Mouse (Mus musculus): ENCODE results near the gene Polr1d. TPM values are rescaled to one million over a fixed set of nuclear protein-coding genes. Genes with fewer than 3 reads are reported as not detected.

Gene Polr1d
- polyA plus RNA-seq, 1 experiment from 2014 or later: 97.6 TPM

GRCm38 (mm10) chr5:147051500-147052308 lies 25.1 kb upstream of the Polr1d start:
- H3K9me3 ChIP-seq (ENCODE audit: control insufficient read depth, low read length): no peaks in the 10 kb centered on the region
- no peaks in the 10 kb centered on the region for H3K36me3 ChIP-seq (ENCODE audit: control insufficient read depth, insufficient read depth, low read length)
- no peak overlapping the region for H3K27ac ChIP-seq (replicated peaks in 1 of 2; ENCODE audit: control insufficient read depth in 1 of 2, insufficient read depth in 1 of 2, low read depth in 2 of 2, low read length in 2 of 2)
- H3K27me3 ChIP-seq (ENCODE audit: control insufficient read depth, insufficient read depth, low read length): no peaks in the 10 kb centered on the region
- WGBS: 47% methylated on average over 29 of the region's 29 CpGs
- no peak overlapping the region for H3K4me3 ChIP-seq (ENCODE audit: control insufficient read depth in 1 of 2, insufficient read depth in 1 of 2, low read depth in 1 of 2, low read length in 2 of 2)
- peak overlapping the region; percentile 38 for H3K4me2 ChIP-seq (ENCODE audit: low read length)
- H3K9ac ChIP-seq (ENCODE audit: low read length): peak overlapping the region; percentile 32; the same call in 1 of the 2 replicates
- no peak for ATAC-seq (ENCODE audit: insufficient number of reproducible peaks, insufficient read depth, low FRiP score, low read depth)
- peaks cover 24 to 48% of the 10 kb centered on the region in 2 experiments for H3K4me1 ChIP-seq (ENCODE audit: control insufficient read depth in 2 of 2, insufficient read depth in 2 of 2, low read length in 2 of 2)

DNA sequence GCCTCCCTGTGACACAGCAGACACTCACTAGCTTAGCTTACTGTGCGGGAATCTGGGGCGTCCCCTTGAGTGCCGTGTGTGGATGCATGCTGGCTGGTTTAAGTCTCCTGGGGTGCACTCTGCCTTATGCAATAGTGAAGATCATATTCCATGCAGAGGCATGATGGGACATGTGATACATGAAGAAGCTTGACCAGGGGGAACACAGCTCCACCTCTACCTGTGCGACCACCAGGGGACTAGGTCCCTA lies 24.6 kb upstream of the Polr1d start:
- no peak overlapping the region; the same call in 1 of the 2 replicates for H3K9ac ChIP-seq (ENCODE audit: low read length)
- peaks cover 29 to 52% of the 10 kb centered on the region in 2 experiments for H3K4me1 ChIP-seq (ENCODE audit: control insufficient read depth in 2 of 2, insufficient read depth in 2 of 2, low read length in 2 of 2)
- whole genome bisulfite sequencing: 71% methylated on average over 4 of the region's 4 CpGs
- H3K9me3 ChIP-seq (ENCODE audit: control insufficient read depth, low read length): no peaks in the 10 kb centered on the region
- H3K36me3 ChIP-seq (ENCODE audit: control insufficient read depth, insufficient read depth, low read length): no peaks in the 10 kb centered on the region
- no peak overlapping the region for H3K27ac ChIP-seq (replicated peaks in 1 of 2; ENCODE audit: control insufficient read depth in 1 of 2, insufficient read depth in 1 of 2, low read depth in 2 of 2, low read length in 2 of 2)
- no peak overlapping the region for H3K4me3 ChIP-seq (ENCODE audit: control insufficient read depth in 1 of 2, insufficient read depth in 1 of 2, low read depth in 1 of 2, low read length in 2 of 2)
- H3K4me2 ChIP-seq (ENCODE audit: low read length): peak overlapping the region; percentile 38; the same call in 1 of the 2 replicates
- no peak for ATAC-seq (ENCODE audit: insufficient number of reproducible peaks, insufficient read depth, low FRiP score, low read depth)
- no peaks in the 10 kb centered on the region for H3K27me3 ChIP-seq (ENCODE audit: control insufficient read depth, insufficient read depth, low read length)

DNA sequence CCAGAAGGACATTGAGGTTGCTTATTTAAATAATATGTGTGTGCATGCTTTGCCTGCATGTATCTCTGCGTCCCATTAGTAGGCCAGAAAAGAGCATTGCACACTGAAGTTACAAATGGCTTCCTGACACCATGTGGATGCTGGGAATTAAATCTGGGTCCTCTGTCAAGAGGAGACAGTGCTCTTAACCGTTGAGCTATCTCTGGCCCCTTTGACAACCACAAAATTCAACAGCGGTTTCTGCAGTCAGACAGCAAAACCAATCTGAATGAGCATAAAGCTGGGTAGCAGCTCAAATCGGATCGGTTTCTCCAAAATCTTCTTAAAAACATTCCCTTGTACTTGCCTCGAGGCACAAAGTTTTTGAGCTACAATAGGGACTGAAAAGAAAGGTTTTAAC lies 23.8 kb upstream of the Polr1d start:
- Histone ChIP-seq H3K4me3 (ENCODE audit: control insufficient read depth in 1 of 2, insufficient read depth in 1 of 2, low read depth in 1 of 2, low read length in 2 of 2) (no peak overlapping the region), H3K9ac (ENCODE audit: low read length) (no peak overlapping the region), H3K4me1 (ENCODE audit: control insufficient read depth in 2 of 2, insufficient read depth in 2 of 2, low read length in 2 of 2) (peaks cover 31 to 58% of the 10 kb centered on the region in 2 experiments), H3K27me3 (ENCODE audit: control insufficient read depth, insufficient read depth, low read length) (no peaks in the 10 kb centered on the region), H3K27ac (replicated peaks in 1 of 2; ENCODE audit: control insufficient read depth in 1 of 2, insufficient read depth in 1 of 2, low read depth in 2 of 2, low read length in 2 of 2) (no peak overlapping the region), H3K9me3 (ENCODE audit: control insufficient read depth, low read length) (no peaks in the 10 kb centered on the region), H3K4me2 (ENCODE audit: low read length) (no peak overlapping the region), H3K36me3 (ENCODE audit: control insufficient read depth, insufficient read depth, low read length) (no peaks in the 10 kb centered on the region)
- 90% methylated on average over 6 of the region's 6 CpGs for WGBS
- no peak for ATAC-seq (ENCODE audit: insufficient number of reproducible peaks, insufficient read depth, low FRiP score, low read depth)

- Histone ChIP-seq H3K27ac (replicated peaks in 1 of 2; ENCODE audit: control insufficient read depth in 1 of 2, insufficient read depth in 1 of 2, low read depth in 2 of 2, low read length in 2 of 2) (no peak overlapping the region), H3K27me3 (ENCODE audit: control insufficient read depth, insufficient read depth, low read length) (no peaks in the 10 kb centered on the region), H3K4me3 (ENCODE audit: control insufficient read depth in 1 of 2, insufficient read depth in 1 of 2, low read depth in 1 of 2, low read length in 2 of 2) (no peak overlapping the region), H3K36me3 (ENCODE audit: control insufficient read depth, insufficient read depth, low read length) (no peaks in the 10 kb centered on the region), H3K9ac (ENCODE audit: low read length) (no peak overlapping the region), H3K9me3 (ENCODE audit: control insufficient read depth, low read length) (no peaks in the 10 kb centered on the region), H3K4me2 (ENCODE audit: low read length) (no peak overlapping the region), H3K4me1 (ENCODE audit: control insufficient read depth in 2 of 2, insufficient read depth in 2 of 2, low read length in 2 of 2) (peaks cover 31 to 59% of the 10 kb centered on the region in 2 experiments)
- no peak for ATAC-seq (ENCODE audit: insufficient number of reproducible peaks, insufficient read depth, low FRiP score, low read depth)
- WGBS: 93% methylated on average over 3 of the region's 3 CpGs
Observed at GRCm38 (mm10) chr5:147053481-147053880, 23.4 kb upstream of the Polr1d start.

DNA sequence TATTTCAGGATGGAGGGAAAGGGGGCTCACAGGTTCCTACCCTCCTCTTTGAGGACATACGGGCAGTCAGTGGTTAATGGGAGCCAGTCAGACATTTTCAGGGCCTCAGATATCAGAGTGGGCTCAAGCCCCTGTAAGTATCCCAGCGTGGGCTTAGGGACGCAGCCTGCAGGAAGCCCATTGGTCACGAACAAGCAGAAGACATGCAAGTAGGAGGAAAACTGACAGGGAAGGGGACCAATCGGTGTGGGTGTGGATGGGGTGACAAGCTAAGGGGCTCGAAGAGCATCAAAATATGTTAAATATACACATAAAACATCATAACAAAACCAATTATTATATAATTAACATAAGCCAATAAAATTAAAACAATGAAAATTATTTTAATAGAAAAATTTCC lies 22.5 kb upstream of the Polr1d start:
- ATAC-seq (ENCODE audit: insufficient number of reproducible peaks, insufficient read depth, low FRiP score, low read depth): no peak
- H3K4me1 ChIP-seq (ENCODE audit: control insufficient read depth in 2 of 2, insufficient read depth in 2 of 2, low read length in 2 of 2): peaks cover 31 to 54% of the 10 kb centered on the region in 2 experiments
- WGBS: 76% methylated on average over 6 of the region's 6 CpGs

DNA sequence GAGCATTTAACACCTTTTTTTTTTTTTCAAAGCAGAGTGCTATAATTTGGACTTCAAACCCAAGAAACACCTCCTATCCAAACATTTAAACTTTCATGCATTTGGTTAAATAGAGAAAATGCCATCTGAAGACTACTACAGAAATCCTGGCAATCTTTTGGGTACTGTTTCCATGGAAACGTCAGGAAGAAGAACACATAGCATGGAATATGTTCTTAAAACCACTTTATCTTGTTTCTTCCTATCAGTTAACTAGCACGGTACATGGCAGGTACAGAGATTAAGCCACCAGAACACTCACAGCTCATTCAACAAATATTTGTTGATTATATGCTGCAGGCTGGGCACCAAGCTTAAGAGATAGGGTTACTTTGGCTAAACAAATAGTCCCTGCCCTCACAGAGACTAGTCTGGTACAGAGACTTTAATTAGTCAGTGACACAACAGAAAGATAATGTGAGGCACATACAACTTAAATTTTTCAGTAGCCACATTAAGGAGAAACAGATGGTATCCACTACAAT lies 22.0 kb upstream of the Polr1d start:
- H3K27ac ChIP-seq (replicated peaks in 1 of 2; ENCODE audit: control insufficient read depth in 1 of 2, insufficient read depth in 1 of 2, low read depth in 2 of 2, low read length in 2 of 2): no peak overlapping the region
- H3K4me3 ChIP-seq (ENCODE audit: control insufficient read depth in 1 of 2, insufficient read depth in 1 of 2, low read depth in 1 of 2, low read length in 2 of 2): no peak overlapping the region
- no peak for ATAC-seq (ENCODE audit: insufficient number of reproducible peaks, insufficient read depth, low FRiP score, low read depth)
- no peaks in the 10 kb centered on the region for H3K36me3 ChIP-seq (ENCODE audit: control insufficient read depth, insufficient read depth, low read length)
- no peak overlapping the region for H3K9ac ChIP-seq (ENCODE audit: low read length)
- H3K4me2 ChIP-seq (ENCODE audit: low read length): no peak overlapping the region
- H3K27me3 ChIP-seq (ENCODE audit: control insufficient read depth, insufficient read depth, low read length): no peaks in the 10 kb centered on the region
- peaks cover 31 to 56% of the 10 kb centered on the region in 2 experiments for H3K4me1 ChIP-seq (ENCODE audit: control insufficient read depth in 2 of 2, insufficient read depth in 2 of 2, low read length in 2 of 2)
- WGBS: 36% methylated on average over 2 of the region's 2 CpGs
- no peaks in the 10 kb centered on the region for H3K9me3 ChIP-seq (ENCODE audit: control insufficient read depth, low read length)

More for the DNA sequence above, 22.5 kb upstream of the Polr1d start:
- no peak overlapping the region for H3K4me2 ChIP-seq (ENCODE audit: low read length)
- H3K36me3 ChIP-seq (ENCODE audit: control insufficient read depth, insufficient read depth, low read length): no peaks in the 10 kb centered on the region
- no peak overlapping the region for H3K9ac ChIP-seq (ENCODE audit: low read length)
- H3K27ac ChIP-seq (replicated peaks in 1 of 2; ENCODE audit: control insufficient read depth in 1 of 2, insufficient read depth in 1 of 2, low read depth in 2 of 2, low read length in 2 of 2): no peak overlapping the region
- no peaks in the 10 kb centered on the region for H3K9me3 ChIP-seq (ENCODE audit: control insufficient read depth, low read length)
- no peaks in the 10 kb centered on the region for H3K27me3 ChIP-seq (ENCODE audit: control insufficient read depth, insufficient read depth, low read length)
- H3K4me3 ChIP-seq (ENCODE audit: control insufficient read depth in 1 of 2, insufficient read depth in 1 of 2, low read depth in 1 of 2, low read length in 2 of 2): no peak overlapping the region

DNA sequence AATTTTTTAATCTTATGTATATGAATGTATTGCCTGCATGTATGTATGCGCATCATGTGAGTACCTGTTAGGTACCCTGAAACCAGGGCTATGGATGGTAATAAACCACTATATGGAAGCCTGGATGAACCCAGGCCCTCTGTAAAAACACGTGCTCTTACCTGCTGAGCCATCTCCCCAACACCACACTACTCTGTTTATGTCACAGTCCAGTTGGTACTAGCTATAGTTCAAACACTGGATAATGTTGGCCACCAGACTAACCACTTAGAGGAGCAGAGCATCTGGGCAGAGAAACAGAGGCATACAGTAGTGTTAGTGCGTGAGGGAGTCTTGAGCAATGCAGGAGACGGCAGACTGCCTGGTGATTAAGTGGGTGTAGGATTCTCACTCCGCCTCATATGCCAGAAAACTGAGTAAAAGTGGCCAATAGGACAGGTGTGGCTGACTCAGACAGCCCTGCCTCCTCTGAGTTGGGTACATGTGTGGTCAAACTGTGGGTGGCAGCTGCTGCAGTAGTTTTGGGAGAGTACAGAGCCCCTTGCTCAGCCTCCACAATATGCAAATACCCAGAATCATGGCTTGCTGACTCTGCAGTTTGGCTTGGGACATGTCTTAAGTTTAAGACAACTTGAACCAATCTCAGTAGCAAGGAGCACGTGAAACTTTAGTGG lies 21.1 kb upstream of the Polr1d start:
- Histone ChIP-seq H3K9me3 (ENCODE audit: control insufficient read depth, low read length) (no peaks in the 10 kb centered on the region), H3K36me3 (ENCODE audit: control insufficient read depth, insufficient read depth, low read length) (no peaks in the 10 kb centered on the region), H3K27ac (replicated peaks in 1 of 2; ENCODE audit: control insufficient read depth in 1 of 2, insufficient read depth in 1 of 2, low read depth in 2 of 2, low read length in 2 of 2) (no peak overlapping the region), H3K4me2 (ENCODE audit: low read length) (no peak overlapping the region), H3K4me1 (ENCODE audit: control insufficient read depth in 2 of 2, insufficient read depth in 2 of 2, low read length in 2 of 2) (peaks cover 33 to 56% of the 10 kb centered on the region in 2 experiments), H3K9ac (ENCODE audit: low read length) (no peak overlapping the region), H3K27me3 (ENCODE audit: control insufficient read depth, insufficient read depth, low read length) (no peaks in the 10 kb centered on the region), H3K4me3 (ENCODE audit: control insufficient read depth in 1 of 2, insufficient read depth in 1 of 2, low read depth in 1 of 2, low read length in 2 of 2) (no peak overlapping the region)
- 83% methylated on average over 6 of the region's 6 CpGs for WGBS
- ATAC-seq (ENCODE audit: insufficient number of reproducible peaks, insufficient read depth, low FRiP score, low read depth): 0 out of 2 replicates have a peak, but pooled peaks have one; percentile 22

Data from heart, embryonic 14.5 days (tissue).